Mouse (Mus musculus) layer of hippocampus, postnatal 10 days (tissue): Measurements from ENCODE around the gene Pradc1. TPM values are rescaled to one million over a fixed set of nuclear protein-coding genes. Genes with fewer than 3 reads are reported as not detected.
A peak's percentile ranks its signal among the peaks of the same experiment; 100 is the strongest.

Experiments used
- DNase-seq, 2 experiments: peaks; one replicate each; pipeline ENCODE4 v3.0.0; 2021; ENCODE audit warnings: low spot score in 2 of 2
- total RNA-seq, 2 experiments: library from RNA; stranded (reverse); gene quantifications; 2 replicates each; pipeline ENCODE4 v1.2.3; 2021

The Pradc1 gene
- total RNA-seq, 2 experiments from 2014 or later = 13.7 to 15.6 TPM

- peak; percentile 40 to 43 for DNase-seq
Measured at GRCm38 (mm10) chr6:85399715-85400114, 52.1 kb downstream of the Pradc1 start.

- DNase-seq = peak; percentile 51 to 55
Measured at GRCm38 (mm10) chr6:85397165-85397564, 54.6 kb downstream of the Pradc1 start.

Other genes starting within 250 kb of the Pradc1 start
- gene Sfxn5, start 118.5 kb downstream of the Pradc1 start, total RNA-seq = 100 to 1,000 TPM; 141 to 142 TPM
- gene Rab11fip5, start 77.3 kb downstream of the Pradc1 start, total RNA-seq = 10 to 100 TPM; 50.3 to 52.9 TPM
- gene Noto, start 28.1 kb downstream of the Pradc1 start, total RNA-seq = not detected
- 10 to 100 TPM; 42.2 to 44.1 TPM for gene Smyd5, start 20.0 kb downstream of the Pradc1 start, total RNA-seq
- 100 to 1,000 TPM; 240 to 245 TPM for gene Cct7, start 456 bp downstream of the Pradc1 start, total RNA-seq
- 10 to 100 TPM; 84.7 to 86.0 TPM for gene Fbxo41, start 51.0 kb upstream of the Pradc1 start, total RNA-seq
- 10 to 100 TPM; 21.3 to 22.5 TPM for gene Egr4, start 61.6 kb upstream of the Pradc1 start, total RNA-seq
- gene Alms1, start 135.6 kb upstream of the Pradc1 start, total RNA-seq = 1 to 10 TPM; 7.4 to 8.0 TPM